Mouse (Mus musculus): ENCODE data around the gene Hfe2. TPM values are rescaled to one million over a fixed set of nuclear protein-coding genes. Genes with fewer than 3 reads are reported as not detected.

The Hfe2 gene
- polyA plus RNA-seq, 1 experiment from 2014 or later: not detected

DNA sequence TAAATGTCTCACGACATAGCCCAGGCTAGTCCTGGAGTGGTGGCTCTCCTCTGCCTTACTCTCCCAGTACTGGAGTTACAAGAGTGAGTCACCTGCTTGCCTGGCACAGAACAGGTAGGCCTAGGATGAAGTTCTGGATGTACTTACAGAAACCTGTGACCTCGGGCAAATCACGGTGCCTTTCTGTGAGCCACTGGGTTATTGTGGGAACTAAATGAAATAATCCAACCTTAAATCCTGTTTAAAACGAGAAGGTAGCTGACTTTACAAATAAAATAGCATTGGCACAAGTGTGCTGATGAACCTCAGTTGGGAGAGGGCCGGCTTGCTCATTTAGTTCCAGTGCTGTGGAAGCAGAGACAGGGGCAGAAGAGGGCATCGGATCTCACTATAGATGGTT, 29.3 kb downstream of the Hfe2 start:
- Histone ChIP-seq H3K4me3 (ENCODE audit: inconsistent target) (no peak overlapping the region), H3K79me2 (ENCODE audit: inconsistent target) (peaks cover 21% of the 10 kb centered on the region), H3K36me3 (ENCODE audit: inconsistent target) (no peaks in the 10 kb centered on the region), H3K27ac (no peak overlapping the region)
- 82% methylated on average over 5 of the region's 6 CpGs for WGBS (ENCODE audit: missing documents)

DNA sequence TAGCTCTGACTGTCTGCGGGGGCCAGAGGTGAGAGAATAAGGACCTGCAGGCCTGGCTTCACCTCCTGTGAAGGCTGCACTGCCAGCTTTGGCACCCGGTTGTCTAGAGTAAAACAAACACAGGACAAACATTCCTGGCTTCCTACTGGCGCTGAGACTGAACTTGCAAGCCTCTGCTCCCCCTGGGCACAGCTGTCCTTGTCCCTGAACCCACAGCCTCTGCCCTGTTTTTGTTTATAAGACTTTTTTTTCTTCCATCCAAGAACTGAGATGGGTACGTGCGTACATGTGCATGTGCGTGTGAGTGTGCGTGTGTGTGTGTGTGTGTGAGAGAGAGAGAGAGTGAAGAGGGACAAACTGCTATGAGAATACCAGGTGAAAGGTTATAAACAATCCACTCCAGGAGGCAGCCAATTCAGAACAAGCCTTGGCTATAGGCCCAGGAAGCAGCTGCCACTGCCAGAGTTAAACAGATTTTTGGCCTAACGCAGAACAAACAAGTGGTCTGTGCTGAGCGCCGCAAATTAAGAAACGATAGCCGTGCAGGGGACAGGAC, 30.1 kb downstream of the Hfe2 start:
- Histone ChIP-seq H3K27ac (no peak overlapping the region), H3K36me3 (ENCODE audit: inconsistent target) (peaks cover 4% of the 10 kb centered on the region; the same call in 1 of the 2 replicates), H3K4me3 (ENCODE audit: inconsistent target) (no peak overlapping the region), H3K79me2 (ENCODE audit: inconsistent target) (peaks cover 30% of the 10 kb centered on the region)
- WGBS (ENCODE audit: missing documents): 87% methylated on average over 12 of the region's 12 CpGs

DNA sequence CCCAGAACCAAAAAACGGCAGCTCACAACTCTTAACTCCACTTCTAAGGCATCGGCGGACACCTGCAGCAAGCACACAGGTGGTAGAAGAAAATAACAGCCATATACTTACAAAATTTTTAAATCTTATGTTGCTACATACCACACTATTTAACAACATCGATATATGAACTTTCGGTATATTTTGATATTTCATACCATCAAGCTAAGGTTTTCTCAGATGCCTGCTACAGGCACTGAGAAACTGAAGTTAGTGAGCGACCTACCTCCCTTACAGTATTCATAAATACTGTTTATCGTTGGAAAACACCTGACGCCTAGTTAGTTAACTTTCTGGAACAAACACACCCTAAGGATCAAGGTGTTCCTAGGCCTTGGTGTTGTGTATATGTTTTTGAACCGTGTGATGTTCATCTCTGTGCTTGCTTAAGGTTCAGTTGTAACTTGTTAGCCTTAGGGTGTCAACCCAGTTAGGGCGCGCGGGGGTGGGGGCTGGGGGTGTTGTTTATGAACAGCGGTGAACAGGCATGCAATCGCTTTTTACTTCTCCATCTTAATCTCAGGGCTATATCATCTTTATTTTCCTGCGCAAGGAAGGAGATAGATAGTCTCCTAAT, 31.1 kb downstream of the Hfe2 start:
- Histone ChIP-seq H3K27ac (peak overlapping the region; percentile 95; the same call in 1 of the 2 replicates), H3K4me3 (ENCODE audit: inconsistent target) (peak overlapping the region; percentile 98), H3K79me2 (ENCODE audit: inconsistent target) (peaks cover 39% of the 10 kb centered on the region), H3K36me3 (ENCODE audit: inconsistent target) (peaks cover 13% of the 10 kb centered on the region; the same call in 1 of the 2 replicates)
- 51% methylated on average over 15 of the region's 15 CpGs for WGBS (ENCODE audit: missing documents)

DNA sequence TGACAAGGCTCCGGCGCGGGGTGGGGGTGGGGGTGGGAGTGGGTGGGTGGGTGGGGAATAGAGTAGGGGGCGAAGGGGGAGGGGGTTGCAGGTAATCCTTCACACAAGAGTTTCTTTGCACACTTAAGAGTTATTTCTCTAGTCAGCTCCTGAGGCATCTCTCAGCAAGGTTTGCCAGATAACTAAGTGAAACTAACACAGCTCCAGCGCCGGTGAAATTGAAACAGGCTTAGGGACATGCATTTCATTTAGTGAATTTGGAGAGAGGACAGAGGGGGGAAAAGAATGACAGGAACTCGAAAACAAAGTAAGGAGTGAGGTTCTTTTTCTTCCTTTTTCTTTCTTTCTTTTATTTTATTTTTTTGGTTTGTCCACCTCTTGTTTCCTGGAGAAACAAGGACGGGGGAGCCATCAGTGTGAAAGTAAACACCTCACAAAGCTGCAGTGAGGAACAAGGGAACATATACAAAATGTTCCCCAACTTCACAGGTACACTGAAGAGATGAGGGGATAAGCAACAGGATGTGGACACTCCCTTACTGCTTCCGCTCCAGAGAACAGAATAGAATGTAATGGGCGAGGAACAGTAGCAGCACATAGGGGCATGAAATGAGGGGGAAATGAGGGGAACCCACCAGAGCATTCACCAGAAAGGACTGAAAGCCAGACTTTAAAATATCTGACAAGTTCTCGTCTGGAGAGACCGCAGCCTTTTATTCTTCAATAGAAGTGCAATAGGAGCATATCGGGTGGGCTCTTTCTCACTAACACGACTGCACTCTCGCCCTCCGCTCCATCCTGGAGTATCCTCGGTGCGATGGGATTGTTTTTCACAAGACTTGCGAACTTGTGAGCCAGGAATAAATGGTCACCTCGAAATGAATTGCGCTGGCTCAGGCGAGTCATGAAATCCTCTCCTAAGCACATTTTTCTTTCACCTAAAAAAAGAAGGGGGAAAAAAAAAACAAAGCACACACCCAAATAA, 32.0 kb downstream of the Hfe2 start:
- Histone ChIP-seq H3K27ac (peak overlapping the region; percentile 95), H3K36me3 (ENCODE audit: inconsistent target) (peaks cover 17% of the 10 kb centered on the region; the same call in 1 of the 2 replicates), H3K4me3 (ENCODE audit: inconsistent target) (peak overlapping the region; percentile 98), H3K79me2 (ENCODE audit: inconsistent target) (peaks cover 48% of the 10 kb centered on the region)
- WGBS (ENCODE audit: missing documents): 1% methylated on average over 18 of the region's 22 CpGs

DNA sequence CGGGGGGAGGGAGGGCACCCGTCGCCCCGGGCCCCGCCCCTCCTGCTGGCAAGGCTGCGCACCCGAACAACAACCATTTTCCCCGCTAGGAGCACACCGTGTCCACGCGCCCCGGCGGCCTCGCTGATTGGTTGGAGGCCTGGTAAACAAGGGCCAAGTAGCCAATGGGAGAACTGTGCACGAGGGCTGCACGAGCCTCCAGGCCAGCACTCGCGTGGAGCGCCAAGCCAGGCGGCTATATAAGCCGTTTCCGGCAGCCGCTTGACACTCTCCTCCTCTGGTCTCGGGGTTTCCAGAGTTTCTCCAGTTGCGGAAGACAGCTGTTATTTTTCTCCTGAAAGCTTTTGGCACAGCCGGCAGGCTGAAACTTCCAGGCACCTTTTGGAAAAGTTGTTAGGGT, 32.7 kb downstream of the Hfe2 start, which contains the start of gene Txnip:
Gene Txnip (plus strand): TSS at position 264 of the 400 bp plus-strand sequence.
- WGBS (ENCODE audit: missing documents): 0% methylated on average over 26 of the region's 26 CpGs
- peaks cover 55% of the 10 kb centered on the region for H3K79me2 ChIP-seq (ENCODE audit: inconsistent target)
- H3K4me3 ChIP-seq (ENCODE audit: inconsistent target): peak within 1 kb of the TSS; percentile 98
- peak within 1 kb of the TSS; percentile 100 for H3K27ac ChIP-seq
- peaks cover 17% of the 10 kb centered on the region; the same call in 1 of the 2 replicates for H3K36me3 ChIP-seq (ENCODE audit: inconsistent target)

DNA sequence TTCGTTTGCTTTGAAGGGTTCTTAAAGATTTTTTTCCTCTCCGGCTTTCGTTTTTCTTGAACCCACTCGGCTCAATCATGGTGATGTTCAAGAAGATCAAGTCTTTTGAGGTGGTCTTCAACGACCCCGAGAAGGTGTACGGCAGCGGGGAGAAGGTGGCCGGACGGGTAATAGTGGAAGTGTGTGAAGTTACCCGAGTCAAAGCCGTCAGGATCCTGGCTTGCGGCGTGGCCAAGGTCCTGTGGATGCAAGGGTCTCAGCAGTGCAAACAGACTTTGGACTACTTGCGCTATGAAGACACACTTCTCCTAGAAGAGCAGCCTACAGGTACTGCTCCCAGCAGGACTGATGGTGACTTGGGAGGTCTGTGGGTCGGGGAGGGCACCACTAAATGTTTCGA, 33.2 kb downstream of the Hfe2 start:
- H3K36me3 ChIP-seq (ENCODE audit: inconsistent target): peaks cover 17% of the 10 kb centered on the region; the same call in 1 of the 2 replicates
- peak overlapping the region; percentile 98 for H3K4me3 ChIP-seq (ENCODE audit: inconsistent target)
- H3K79me2 ChIP-seq (ENCODE audit: inconsistent target): peaks cover 60% of the 10 kb centered on the region
- peak overlapping the region; percentile 100 for H3K27ac ChIP-seq
- WGBS (ENCODE audit: missing documents): 1% methylated on average over 15 of the region's 17 CpGs

DNA sequence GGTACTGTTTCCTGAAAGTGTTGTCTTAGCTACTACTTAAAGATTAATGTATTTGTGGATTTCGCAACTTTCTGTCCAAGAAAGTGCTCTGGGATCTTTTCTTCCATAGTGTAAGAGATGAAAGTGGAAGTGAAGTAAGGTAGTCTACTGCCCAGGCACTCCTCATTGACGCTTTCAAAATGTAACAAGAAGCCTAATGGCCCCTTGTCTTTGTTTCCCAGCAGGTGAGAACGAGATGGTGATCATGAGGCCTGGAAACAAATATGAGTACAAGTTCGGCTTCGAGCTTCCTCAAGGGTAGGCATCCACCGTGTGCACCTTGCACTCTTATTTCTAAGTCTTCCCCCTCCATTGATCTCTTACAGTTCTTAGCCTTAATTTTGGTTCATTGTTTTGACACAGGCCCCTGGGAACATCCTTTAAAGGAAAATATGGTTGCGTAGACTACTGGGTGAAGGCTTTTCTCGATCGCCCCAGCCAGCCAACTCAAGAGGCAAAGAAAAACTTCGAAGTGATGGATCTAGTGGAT, 33.8 kb downstream of the Hfe2 start:
- Histone ChIP-seq H3K27ac (peak overlapping the region; percentile 100), H3K36me3 (ENCODE audit: inconsistent target) (peaks cover 17% of the 10 kb centered on the region; the same call in 1 of the 2 replicates), H3K79me2 (ENCODE audit: inconsistent target) (peaks cover 66% of the 10 kb centered on the region), H3K4me3 (ENCODE audit: inconsistent target) (peak overlapping the region; percentile 98)
- WGBS (ENCODE audit: missing documents): 3% methylated on average over 10 of the region's 10 CpGs

DNA sequence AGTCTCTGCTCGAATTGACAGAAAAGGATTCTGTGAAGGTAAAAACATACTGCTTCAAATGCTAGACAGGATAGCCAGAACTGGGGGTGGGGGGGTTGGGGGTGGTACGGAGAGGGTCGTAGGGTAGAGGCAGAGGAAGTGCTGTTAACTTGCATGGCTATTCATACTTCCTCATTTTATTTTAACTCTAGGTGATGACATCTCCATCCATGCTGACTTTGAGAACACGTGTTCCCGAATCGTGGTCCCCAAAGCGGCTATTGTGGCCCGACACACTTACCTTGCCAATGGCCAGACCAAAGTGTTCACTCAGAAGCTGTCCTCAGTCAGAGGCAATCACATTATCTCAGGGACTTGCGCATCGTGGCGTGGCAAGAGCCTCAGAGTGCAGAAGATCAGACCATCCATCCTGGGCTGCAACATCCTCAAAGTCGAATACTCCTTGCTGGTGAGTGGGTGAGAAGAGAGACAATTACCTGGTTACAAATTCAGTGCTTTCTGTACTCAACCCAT, 34.5 kb downstream of the Hfe2 start:
- peaks cover 17% of the 10 kb centered on the region; the same call in 1 of the 2 replicates for H3K36me3 ChIP-seq (ENCODE audit: inconsistent target)
- 1% methylated on average over 11 of the region's 12 CpGs for WGBS (ENCODE audit: missing documents)
- H3K4me3 ChIP-seq (ENCODE audit: inconsistent target): peak overlapping the region; percentile 98
- H3K79me2 ChIP-seq (ENCODE audit: inconsistent target): peaks cover 68% of the 10 kb centered on the region
- H3K27ac ChIP-seq: peak overlapping the region; percentile 100

DNA sequence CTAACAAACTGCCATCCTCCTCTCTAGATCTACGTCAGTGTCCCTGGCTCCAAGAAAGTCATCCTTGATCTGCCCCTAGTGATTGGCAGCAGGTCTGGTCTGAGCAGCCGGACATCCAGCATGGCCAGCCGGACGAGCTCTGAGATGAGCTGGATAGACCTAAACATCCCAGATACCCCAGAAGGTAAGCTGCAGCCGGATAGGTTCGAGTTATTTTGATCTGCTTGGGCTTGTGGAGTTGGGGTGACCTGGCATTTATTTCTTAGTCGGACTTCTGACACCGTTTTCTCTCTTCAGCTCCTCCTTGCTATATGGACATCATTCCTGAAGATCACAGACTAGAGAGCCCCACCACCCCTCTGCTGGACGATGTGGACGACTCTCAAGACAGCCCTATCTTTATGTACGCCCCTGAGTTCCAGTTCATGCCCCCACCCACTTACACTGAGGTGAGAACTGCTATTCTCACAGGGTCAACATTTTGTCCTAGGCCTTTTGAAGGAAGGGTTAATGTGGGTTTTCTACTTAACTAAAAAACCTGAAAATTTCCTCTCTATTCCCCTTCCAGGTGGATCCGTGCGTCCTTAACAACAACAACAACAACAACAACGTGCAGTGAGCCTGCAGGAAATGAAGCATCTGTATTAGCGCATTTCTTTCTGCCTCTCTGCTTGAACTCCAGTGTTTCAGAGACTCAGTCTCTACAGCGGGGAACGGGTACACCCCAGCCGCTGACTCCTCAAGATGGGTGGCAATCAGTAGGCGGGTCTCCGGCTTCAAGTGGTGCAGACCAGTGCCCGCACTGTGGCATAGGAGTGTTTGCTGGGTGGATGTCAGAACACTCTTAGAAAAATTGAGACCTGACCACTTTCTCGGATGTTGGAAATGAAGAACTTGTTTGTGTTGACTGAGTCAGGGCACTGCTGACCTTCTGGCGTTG, 35.2 kb downstream of the Hfe2 start:
- H3K36me3 ChIP-seq (ENCODE audit: inconsistent target): peaks cover 17% of the 10 kb centered on the region; the same call in 1 of the 2 replicates
- H3K79me2 ChIP-seq (ENCODE audit: inconsistent target): peaks cover 68% of the 10 kb centered on the region
- peak overlapping the region; percentile 100 for H3K27ac ChIP-seq
- 8% methylated on average over 23 of the region's 23 CpGs for WGBS (ENCODE audit: missing documents)
- H3K4me3 ChIP-seq (ENCODE audit: inconsistent target): peak overlapping the region; percentile 98

DNA sequence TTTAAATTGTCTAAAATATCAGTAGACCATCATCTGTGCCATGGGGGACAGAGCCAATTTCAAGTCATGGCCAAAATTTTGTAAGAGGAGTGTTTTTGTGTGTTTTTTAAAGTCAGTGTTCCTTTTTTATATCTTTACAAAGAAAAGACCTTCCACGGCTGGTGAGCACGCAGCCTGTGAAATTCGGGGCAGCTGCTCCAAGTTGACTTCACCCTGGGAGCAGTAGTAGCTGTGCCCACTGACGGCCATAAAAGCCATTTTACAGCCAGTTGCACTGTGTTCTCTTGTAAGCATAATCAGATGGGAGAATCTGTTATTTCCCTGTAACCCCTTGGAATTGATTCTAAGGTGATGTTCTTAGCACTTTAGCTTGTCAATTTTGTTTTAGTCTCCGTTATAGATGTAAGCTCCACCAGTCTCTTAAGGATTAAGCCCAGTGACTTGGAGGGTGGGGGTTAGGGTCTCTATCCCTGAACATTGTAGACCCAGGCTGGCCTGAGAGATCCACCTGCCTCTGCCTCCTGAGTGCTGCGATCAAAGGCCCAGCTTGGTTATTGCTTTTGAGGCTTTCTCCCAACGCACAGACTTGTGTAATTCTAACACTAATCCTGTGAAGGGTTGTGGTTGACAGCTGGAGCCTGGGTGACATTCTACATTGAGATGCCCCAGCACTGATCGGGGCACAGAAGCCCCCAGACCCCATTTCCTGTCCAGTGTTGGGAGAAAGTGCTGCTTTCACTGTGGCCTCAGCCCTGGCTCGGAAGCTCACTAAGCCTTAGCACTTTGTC, 36.1 kb downstream of the Hfe2 start:
- H3K79me2 ChIP-seq (ENCODE audit: inconsistent target): peaks cover 68% of the 10 kb centered on the region
- peak overlapping the region; percentile 100 for H3K27ac ChIP-seq
- H3K4me3 ChIP-seq (ENCODE audit: inconsistent target): peak overlapping the region; percentile 98
- H3K36me3 ChIP-seq (ENCODE audit: inconsistent target): peaks cover 17% of the 10 kb centered on the region; the same call in 1 of the 2 replicates
- WGBS (ENCODE audit: missing documents): 16% methylated on average over 9 of the region's 9 CpGs

DNA sequence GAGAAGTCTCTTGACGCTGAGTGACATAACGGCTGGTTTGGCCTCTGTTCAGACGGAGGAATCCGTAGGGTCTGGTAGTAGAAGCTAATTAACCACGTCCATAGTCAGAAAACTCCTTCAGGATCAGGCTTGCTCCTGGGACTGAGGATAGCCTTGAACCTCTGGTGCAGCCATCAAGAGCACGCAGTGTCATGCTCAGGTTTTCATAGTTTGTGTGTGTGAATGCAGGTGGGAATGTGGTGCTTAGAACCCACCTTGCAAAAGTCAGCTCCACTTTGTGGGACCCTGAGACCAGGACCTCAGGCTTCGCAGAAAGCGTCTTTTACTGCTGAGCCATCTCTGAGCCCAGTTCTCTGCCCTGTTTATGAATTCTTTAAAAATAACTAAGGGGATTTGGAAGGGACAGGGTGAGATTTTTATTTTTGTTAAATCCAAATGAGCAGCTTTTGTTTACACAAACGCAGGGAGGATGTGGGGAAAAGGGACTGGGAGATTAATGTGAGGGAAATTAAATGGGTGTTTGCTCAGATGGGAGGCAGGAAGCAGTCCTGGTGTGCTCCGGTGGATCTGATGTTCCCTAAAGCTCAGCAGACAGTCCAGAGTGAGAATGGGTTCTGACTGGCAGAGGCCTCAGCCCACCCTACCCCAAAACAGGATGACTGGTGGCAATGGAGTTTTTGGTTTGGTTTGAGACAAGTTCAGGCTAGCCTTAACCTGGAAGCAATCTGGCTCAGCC, 37.1 kb downstream of the Hfe2 start:
- H3K27ac ChIP-seq: peak overlapping the region; percentile 100
- peaks cover 17% of the 10 kb centered on the region; the same call in 1 of the 2 replicates for H3K36me3 ChIP-seq (ENCODE audit: inconsistent target)
- H3K4me3 ChIP-seq (ENCODE audit: inconsistent target): peak overlapping the region; percentile 98
- WGBS (ENCODE audit: missing documents): 29% methylated on average over 10 of the region's 10 CpGs
- H3K79me2 ChIP-seq (ENCODE audit: inconsistent target): peaks cover 65% of the 10 kb centered on the region

DNA sequence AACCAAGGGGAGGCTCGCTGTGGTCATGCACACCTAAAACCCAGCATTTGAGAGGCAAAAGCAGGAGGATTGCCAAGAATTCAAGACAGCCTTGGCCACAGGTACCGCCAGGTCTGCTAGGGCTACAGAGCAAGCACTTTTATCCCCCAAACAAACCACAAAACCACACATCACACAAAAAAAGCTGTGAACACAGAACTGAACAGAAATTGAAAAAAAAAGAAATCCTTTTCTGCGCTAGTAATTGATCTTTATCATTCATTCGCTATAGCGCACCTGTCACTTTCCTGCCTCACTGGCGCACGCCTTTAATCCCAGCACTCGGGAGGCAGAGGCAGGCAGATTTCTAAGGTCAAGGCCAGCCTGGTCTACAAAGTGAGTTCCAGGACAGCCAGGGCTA, 38.3 kb downstream of the Hfe2 start:
- peaks cover 57% of the 10 kb centered on the region for H3K79me2 ChIP-seq (ENCODE audit: inconsistent target)
- peak overlapping the region; percentile 100 for H3K27ac ChIP-seq
- H3K36me3 ChIP-seq (ENCODE audit: inconsistent target): peaks cover 17% of the 10 kb centered on the region; the same call in 1 of the 2 replicates
- no peak overlapping the region for H3K4me3 ChIP-seq (ENCODE audit: inconsistent target)
- 77% methylated on average over 8 of the region's 8 CpGs for WGBS (ENCODE audit: missing documents)

Data from macrophage (primary cell).